Mouse (Mus musculus) kidney, adult 9 months (tissue): ENCODE data around the gene Ly86.

Source experiments
- DNase-seq: peaks from one replicate; pipeline ENCODE4 v3.0.0; 2022

The Ly86 gene

GRCm38 (mm10) chr13:37459957-37460930 is 115.2 kb downstream of the Ly86 start:
- DNase-seq = peak; percentile 94

- no peak for DNase-seq
Observed at GRCm38 (mm10) chr13:37462049-37462702, 117.2 kb downstream of the Ly86 start.

GRCm38 (mm10) chr13:37465710-37466109 is 120.7 kb downstream of the Ly86 start:
- no peak for DNase-seq

GRCm38 (mm10) chr13:37467795-37468194 is 122.8 kb downstream of the Ly86 start:
- DNase-seq = peak; percentile 90
